Mouse (Mus musculus) right cerebral cortex, adult 2 months (tissue): ENCODE results near the gene Usf2.

ENCODE experiments used
- DNase-seq, 2 experiments: peaks; one replicate each; pipeline ENCODE4 v3.0.0; 2021 to 2022; ENCODE audit warnings: low spot score in 2 of 2

The Usf2 gene

DNA sequence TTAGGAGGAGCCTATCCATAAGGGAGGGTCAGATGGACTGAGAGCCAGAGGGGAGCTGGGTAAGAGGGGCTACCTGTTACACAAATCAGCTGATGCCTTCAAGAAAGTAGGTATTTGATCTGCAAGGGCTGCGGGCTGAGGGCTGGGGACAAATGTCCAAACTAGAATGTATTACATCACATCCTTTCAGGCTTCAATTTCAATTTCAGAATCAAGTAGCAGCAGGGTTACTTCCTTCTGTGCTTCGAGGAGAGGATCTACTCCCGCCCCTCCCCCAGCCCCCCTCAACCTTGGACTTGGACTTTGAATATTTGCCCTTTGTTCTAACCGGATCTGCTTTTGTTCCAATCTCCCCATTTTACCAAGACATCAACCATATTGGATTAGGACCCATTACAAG, 39.4 kb downstream of the Usf2 start:
- DNase-seq = no peak

DNA sequence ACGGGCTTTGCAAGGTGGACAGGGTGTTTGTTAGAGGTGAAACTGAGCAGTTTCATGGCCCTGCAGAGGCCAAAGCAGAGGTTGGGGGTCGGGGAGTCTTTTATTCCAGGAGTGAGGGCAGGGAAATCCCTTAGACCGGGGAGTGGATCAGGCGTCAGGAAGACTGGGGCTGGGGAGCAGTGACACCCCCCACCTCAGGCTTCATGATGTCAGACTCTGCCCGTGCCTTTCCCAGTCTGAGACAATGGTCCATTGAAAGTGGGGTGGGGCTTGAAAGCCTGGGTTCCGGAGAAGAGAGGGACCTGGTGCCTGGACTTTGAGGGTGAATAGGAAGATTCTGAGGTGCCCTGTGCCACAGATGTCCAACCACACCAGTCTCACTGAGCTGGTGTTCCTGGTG, 39.9 kb downstream of the Usf2 start:
- DNase-seq = no peak

DNA sequence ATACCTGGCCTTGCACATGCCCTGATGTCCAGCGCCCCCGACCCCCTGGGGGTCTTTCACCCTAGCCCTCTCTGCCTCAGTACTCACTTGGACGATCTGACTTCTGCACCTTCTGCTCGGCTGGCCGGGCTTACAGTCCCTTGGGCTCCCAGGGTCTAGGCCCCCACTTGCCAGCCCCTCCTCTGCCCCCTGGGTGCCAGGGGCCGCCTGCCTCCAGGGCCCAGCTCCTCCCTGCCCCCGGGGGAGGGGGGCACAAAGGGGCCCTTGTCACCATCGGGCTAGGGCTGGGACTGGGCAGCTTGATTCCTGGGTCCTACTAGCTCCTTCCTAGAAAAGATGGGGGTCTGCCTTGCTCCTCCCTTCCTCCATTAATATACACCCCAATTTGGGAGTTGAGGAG, 41.9 kb downstream of the Usf2 start, which contains the start of gene Mag:
Gene Mag, minus strand, starts transcription at position 142 of the 400 bp plus-strand sequence.
- DNase-seq = no peak

DNA sequence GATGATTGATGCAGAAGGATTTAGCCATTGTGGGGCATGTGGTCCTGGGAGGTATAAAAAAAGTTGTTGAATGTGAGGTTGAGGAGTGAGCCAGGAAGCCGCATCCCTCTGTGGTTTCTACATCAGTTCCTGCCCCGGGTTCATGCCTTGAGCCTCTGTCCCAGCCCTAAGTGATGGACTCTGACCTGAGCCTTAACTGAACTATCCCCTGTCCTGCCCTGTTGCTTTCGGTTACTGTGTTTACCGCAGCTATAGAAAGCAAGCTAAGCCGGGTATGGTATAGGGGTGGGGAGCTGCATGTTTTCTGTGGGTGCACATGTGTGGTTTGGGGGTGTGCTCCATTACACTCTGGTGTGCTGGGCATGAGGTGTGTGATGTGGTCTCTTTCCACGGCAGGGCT, 46.8 kb downstream of the Usf2 start:
- no peak for DNase-seq

DNA sequence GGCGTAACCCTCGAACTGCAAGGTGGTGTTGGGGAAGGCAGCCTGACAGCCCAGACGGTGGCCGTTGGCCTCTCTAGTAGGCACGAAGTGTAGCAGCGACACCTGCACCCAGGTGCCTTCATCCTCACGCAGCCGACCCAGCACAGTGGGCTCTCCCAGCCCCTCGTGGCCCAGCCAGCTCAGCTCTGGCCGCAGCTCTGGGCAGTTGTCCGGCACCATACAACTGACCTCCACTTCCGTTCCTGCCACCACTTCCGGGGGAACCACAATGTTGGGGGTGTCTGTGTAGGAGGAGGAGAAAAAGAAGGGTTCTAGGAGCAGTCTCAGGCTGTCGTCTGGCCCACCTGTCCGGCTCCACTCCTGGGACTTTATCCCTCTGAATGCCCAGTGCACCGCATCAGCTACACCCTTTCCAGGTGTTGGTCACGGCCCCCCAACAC, 47.6 kb downstream of the Usf2 start:
- DNase-seq = no peak

DNA sequence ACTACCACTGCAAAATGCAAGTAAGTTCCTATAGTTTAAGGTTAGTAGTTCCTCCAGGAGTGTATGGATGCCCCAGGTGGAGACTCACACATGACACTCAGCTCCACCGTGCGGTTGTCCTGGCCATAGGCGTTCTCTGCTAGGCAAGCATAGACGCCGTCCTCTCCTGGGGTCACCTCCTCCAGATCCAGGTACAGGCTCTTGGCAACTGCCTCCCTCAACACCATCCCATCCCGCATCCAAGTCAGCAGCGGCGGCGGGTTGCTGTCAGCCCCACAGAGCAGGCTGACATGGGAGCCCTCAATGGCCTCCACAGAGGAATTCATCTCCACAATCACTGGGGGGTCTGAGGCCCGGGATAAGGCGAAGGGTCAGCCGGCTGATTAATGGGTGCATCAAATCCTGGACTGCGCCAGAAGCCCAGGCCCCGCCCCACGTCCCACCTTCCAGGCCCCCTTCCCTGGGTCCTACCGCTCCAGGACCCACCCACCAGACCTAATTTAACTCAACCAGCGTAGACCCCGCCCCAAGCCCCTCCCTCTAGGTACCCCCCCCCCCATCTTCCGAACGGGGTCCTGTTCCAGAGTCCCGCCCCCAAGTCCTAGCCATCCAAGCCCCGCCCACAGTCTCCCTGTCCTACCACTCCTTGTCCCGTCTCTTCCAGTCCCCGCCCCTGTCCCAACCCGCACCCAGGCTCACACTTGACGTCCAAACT, 48.2 kb downstream of the Usf2 start:
- no peak for DNase-seq

DNA sequence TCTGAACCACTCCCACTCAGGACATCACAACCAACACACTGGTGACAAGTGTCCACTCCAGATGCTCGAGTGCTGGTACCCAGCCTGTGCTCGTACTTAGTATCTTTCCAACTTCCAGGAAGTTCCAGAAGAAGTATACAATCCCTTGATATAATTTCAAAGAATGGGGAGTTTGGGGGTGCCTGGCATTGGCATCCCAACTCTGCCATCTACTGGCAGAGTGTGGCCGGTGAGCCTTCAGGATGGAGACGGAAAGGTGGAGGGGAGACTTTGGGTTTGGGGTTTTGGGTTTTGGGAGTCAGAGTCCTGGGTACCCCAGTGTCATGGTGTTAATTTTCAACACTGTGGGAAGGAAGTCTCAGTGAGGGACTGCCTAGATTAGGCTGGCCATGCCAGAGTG, 52.6 kb downstream of the Usf2 start:
- DNase-seq = peak; percentile 21 to 40
